Mouse (Mus musculus): ENCODE data around the gene Creb3l4.

Gene Creb3l4

DNA sequence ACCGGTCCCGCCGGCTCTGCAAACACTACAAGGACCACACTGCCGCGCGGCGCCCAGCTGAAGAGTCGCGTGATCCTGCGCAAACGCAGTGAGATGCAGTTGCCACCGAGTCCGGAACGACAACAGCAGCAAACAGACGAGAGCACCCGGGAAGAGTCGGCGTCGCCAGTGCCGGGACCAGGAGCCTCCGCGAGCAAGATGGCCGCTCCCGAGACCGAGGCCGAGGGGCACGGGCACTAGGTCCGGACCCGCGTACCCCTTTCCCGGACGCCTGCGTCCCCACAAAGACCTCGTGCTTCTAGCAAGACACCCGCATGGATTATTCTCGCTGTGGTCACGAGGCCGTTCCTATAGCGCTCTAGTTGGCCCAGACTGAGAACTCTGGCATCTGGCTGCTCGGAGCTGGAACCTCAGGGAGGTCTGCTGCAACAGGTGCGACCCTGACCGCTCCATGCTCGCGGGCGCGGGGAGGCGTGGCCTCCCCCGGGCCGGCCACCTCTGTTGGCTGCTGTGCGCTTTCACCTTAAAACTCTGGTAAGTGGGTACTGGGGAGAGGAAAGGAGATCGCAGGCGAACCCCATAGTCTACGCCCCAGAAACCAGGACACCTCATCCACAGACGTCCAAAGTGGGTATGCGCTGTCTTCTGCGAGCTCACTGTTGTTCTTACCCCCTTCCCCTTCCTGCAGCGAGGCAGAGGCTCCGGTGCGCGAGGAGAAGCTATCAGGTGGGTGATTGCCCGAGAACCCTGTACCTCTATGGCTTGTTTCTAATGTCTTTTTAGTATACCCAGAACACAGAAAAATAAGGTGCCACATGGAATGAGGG is 11.6 kb downstream of the Creb3l4 start, which contains the start of gene Jtb:
TSS of gene Jtb (plus strand) at position 91 of the 827 bp plus-strand sequence.
- peak; percentile 96 to 97 for DNase-seq (ENCODE audit: low spot score in 2 of 2)

DNA sequence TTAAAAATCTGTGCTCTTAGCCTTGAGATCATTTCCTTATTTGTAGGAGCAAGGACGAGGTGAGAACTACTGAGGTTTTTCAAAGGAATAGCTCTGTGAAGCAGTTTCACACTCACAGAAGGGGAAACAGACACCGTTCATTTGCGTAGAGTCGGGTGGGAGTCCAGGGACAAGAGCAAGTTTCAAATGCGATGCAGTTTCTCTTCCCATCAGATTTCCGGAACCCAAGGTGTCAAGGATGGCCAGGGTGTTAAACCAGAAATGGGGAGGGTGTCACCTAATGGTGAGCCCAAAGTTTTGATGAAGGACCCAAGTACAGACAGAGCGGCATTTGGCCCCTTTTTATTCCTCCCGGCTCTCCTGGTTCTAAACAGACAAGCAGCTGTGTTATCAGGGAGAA is 12.2 kb downstream of the Creb3l4 start:
- DNase-seq (ENCODE audit: low spot score in 2 of 2), result no peak

DNA sequence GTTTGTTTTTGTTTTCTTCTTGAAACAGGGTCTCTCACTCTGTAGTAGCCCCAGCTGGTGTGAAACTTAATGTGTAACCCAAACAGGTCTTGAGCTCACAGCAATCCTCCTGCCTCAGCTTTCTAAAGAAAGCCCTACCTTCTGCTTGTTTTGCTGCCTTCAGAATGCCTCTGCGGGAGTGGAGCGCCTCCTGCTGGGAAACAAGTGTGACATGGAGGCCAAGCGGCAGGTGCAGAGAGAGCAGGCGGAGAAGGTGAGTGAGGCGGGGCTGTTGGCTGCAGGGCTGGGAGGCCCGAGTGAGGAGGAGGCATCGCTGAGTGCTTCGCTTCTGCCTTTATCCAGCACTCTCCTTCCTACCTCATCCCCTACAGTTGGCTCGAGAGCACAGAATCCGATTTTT is 19.0 kb downstream of the Creb3l4 start:
- no peak for DNase-seq (ENCODE audit: low spot score in 2 of 2)

DNA sequence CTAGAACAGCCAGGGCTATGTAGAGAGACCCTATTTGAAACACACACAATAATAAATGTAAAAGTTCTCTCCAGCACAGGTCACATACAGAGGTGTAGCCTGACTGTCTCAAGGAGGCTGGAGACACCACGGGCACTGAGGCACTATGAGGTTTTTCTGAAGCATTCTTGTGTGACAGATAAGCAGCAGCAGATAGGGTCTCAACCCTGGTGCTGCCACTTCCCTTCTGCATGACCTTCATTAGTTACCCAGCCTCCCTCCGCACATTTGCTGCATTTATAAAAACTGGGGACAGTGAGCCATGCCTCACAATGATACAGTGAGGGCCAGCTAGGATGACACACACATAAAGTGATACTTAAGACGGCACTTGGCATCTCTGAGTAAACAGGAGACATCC is 20.4 kb downstream of the Creb3l4 start:
- DNase-seq (ENCODE audit: low spot score in 2 of 2), result no peak

DNA sequence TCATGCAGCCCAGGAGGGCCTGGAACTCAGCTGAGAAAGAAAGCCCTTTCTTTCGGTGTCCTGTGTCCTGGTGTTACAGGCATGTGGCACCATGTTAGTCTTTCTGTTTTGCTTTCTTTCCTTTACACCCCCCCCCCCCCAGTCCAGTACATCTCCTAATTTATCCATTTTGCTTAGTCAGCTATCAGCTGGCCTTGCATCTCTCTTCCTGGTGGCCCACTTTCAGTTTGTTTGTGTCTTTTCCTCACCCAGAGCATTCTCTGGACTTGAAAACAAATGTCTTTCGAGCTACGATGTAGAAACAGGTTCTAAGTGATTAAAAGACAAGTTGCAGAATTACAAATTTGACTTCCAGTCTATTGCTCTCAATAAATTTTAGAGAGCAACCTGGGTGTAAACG is 20.9 kb downstream of the Creb3l4 start:
- no peak for DNase-seq (ENCODE audit: low spot score in 2 of 2)

DNA sequence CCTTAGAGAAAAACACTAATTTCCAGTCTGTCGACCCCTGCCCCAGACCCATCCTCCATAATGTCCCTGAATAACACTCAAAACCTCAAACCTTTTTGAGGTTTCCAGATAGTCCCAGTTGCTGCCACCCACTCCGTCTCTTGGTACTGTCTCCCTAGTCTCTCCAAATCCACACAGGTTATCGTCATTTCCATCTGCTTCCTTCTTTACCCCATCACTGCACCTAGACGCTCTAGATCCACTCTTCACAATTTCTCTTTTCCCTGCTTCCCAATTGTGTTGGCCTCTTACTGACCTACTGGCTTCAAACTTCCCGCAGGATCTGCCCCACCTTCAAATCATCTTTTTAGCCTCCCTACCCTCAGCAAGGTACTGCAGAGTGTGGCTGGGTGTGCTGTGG is 22.2 kb downstream of the Creb3l4 start:
- DNase-seq (ENCODE audit: low spot score in 2 of 2), result no peak

- DNase-seq (ENCODE audit: low spot score in 2 of 2), result no peak
These were observed 22.8 kb downstream of the Creb3l4 start for GRCm38 (mm10) chr3:90220531-90220951.

DNA sequence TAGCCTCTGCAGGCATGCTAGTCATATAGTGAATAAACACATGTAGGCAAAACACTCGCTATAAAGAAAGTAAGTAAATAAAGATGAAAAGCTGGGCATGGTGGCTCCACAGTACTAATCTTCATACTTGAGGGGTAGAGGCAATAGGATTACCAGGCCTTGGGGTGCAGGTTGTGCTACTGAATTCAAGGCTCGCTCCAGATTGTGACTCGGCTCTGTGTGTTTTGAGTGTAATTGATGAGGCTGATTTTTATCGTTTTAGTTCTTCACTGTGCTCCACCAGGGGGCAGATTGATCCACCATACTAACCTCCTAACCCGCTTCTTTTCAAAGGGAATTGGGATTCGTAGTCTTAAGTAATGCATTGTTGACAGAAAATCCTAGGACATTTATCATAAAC is 23.2 kb downstream of the Creb3l4 start:
- no peak for DNase-seq (ENCODE audit: low spot score in 2 of 2)

DNA sequence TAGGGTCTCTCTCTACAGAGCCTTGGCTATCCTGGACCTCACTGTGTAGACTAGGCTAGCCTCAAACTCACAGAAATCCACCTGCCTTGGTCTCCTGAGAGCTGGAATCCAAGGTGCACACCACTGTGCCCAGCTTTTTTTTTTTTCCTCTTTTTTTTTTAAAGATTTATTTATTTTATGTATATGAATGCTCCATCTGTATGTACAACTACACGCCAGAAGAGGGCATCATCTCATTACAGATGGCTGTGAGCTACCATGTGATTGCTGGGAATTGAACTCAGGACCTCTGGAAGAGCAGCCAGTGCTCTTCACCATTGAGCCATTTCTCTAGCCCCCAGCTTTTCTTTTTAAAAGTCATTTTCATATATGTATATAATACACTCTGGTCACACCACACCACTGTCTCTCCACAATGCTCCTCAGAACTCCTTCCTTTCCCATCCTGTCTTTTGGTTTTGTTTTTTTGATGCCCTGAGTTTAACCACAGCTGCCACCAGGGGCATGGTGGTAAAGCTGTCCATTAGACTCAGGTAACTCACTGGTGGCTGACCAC is 27.4 kb downstream of the Creb3l4 start:
- DNase-seq (ENCODE audit: low spot score in 2 of 2), result no peak

DNA sequence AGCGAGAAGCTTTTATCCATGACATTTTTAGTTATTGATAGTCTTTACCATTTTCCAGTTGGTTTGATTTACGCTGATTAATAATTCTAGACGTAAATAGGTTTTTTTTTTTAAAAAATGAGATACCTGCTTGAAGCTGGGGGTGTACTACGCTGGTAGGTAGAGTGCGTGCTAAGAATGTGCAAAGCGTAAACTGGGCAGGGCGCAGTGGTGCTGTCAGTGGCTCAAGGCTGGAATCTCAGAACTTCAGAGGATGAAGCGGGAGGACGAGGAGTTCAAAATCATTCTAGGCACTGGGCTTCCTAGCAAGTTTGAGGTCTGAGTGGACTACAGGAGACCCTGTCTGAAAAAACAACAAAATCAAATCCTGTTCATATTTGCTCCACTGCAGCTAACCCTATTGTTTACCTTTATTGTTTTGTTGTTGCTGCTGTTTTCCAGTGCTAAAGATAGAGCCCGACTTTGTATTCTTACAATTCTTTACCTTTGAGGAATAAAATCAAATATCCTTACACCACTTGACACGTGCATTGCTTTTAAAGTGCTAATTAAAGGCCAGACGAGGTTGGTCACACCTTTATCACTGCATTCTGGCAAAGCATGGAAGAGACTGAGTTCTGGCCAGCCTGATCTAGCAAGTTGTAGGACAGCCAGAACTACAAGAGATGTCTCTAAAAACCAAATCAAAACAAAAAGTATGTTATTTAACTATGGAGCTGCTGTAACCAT is 29.2 kb downstream of the Creb3l4 start:
- DNase-seq (ENCODE audit: low spot score in 2 of 2), result no peak

DNA sequence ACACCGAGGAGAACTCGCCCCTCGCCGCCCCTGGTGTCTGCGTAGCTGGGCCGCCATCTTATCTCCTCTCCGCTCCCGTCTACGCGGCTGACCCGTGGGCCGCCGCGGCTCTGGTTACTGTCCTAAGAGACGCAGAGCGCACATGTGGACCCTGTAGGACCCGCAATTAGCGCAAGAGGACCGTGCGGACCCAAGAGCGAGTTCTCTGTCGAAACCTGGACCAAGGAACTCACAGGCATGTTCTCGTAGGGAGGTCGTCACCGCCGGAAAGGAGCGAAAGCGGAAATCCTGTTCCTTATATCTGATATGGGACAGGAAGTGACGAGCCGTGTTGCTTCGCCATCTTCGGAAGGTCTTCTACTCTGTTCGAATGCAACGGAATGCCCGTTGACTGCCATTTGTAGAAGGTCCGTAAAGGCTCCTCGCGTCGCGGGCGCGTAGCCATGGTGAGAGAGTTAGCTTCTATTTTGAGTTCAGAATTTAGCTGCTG is 29.9 kb downstream of the Creb3l4 start, which contains the start of the genes Rps27 and Rab13:
TSS of gene Rps27 (minus strand) at position 275 of the 490 bp plus-strand sequence.
TSS of gene Rab13 (plus strand) at position 319 of the 490 bp plus-strand sequence.
- DNase-seq (ENCODE audit: low spot score in 2 of 2), result peak; percentile 87 to 94

DNA sequence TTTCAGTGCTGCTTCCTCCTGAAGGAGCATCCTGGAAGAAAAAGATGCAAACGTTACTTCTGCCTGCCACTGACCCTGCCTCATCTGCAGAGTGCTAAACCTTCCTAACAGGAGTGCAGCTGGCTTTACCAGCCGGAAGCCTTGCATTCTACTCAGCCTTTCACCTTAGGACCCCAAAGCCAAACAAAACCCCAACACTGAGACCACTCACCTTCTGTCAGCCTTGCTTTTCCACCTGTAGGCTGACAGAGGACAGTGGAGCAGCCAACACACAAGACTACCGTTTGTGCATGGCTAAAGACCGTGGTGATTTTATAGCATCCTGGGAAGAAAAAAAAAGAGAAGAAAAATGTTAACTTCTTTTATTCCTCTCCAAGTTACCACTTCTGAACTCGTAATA is 30.6 kb downstream of the Creb3l4 start:
- DNase-seq (ENCODE audit: low spot score in 2 of 2), result no peak

DNA sequence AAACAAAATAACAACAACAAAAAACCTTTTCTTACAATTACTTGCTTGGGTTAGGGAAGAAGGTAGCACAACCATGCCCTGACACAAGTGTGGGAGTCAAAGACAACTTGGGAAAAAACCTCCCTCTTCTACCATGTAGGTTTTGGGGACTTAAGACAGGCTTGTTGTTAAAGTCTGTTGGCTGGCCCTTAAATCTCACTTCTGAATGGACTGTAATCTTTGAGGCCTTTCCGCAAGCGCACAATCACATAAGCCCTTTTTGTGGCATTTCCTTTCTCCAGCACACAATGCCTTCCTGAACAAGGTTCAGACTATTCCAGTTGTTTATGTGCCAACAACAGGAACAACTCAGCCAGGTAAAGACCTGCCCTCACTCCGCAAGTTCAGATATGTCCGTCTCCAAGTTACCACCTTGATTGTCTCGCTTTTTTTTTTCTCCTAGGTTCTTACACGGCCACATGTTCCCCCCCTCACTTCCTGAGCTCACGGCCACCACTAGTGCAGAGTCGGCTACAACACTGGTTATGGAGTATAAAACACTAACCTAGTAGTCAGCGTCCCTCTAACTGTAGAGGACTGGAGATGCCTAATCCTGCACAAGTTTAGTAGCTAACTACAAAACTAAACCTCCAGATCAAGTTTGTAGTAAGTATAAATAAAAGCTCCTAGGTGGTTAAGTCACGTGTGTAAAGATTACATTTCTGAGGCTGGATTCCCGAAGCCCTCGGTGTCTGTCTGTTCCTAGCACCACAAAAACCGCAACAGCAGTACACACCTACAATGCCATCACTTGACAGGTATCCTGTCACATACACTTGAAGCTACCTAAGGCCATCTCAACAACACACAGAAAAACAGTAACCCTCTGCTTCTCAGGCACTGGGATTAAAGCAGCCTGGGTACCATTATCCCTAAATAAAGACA is 31.6 kb downstream of the Creb3l4 start:
- no peak for DNase-seq (ENCODE audit: low spot score in 2 of 2)

DNA sequence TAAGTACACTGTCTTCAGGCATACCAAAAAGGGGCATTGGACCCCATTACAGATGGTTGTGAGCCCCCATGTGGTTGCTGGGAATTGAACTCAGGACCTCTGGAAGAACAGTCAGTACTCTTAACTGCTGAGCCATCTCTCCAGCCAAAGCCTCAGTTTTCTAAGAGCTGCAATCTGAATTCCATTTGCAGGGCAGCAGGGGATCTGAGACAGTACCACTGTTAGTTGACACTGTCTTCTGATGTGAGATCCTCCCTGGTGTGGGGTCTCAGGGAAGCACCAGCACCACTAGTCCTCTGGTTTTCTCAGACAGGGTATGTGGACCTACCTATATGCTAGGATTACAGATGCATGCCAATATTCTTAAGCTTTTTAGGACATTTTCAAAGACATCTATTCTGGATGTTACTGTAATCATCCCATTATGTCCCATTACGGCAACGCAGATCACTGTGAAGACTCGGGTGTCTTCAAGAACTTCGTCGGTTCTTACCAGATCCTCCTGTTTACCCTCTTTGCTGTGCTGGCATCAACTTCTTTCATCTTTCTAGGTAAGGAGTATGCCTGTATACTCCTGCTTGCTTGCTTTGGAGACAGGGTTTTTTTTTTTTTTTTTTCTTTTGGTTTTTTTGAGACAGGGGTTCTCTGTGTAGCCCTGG is 33.3 kb downstream of the Creb3l4 start:
- DNase-seq (ENCODE audit: low spot score in 2 of 2), result no peak

DNA sequence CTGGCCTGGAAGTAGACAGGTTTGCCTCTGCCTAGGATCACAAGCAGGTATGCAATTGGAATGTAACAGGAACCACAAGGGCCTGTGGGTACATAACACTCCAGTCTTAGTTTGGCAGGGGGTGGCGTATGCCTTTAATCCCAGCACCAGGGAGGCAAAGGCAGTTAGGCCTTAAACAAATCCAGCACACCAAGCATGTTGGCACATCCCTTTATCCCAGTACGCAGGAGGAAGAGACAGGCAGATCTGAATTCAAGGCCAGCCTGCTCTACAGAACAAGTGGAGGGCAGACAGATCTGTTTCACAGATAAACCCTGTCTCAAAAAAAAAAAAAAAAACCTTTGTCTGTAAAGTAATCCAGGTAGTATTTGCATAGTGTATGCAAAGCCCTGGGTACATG is 34.6 kb downstream of the Creb3l4 start:
- DNase-seq (ENCODE audit: low spot score in 2 of 2), result no peak

GRCm38 (mm10) chr3:90204582-90204981 is 38.7 kb downstream of the Creb3l4 start:
- DNase-seq (ENCODE audit: low spot score in 2 of 2), result no peak

- no peak for DNase-seq (ENCODE audit: low spot score in 2 of 2)
These were observed 39.7 kb downstream of the Creb3l4 start for GRCm38 (mm10) chr3:90203619-90204018.

DNA sequence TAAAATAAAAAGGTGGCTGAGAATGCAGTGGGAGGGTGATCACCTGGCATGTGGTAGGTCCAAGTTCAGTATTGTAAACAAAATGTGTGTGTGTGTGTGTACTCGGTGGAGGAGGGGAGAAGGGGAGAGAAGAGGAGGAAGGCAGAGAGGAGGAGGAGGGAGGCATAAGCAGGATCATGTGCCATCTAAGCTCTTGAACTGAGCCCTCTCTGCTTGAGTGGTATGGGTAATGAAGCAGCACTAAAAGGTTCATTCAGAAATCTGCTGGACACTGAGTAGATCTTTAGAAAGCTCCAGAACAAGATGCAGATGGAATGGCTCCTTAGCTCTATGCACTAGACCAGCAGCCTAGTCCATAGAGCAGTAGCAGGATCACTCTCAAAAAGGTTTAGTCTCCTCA is 40.4 kb downstream of the Creb3l4 start:
- DNase-seq (ENCODE audit: low spot score in 2 of 2), result no peak

DNA sequence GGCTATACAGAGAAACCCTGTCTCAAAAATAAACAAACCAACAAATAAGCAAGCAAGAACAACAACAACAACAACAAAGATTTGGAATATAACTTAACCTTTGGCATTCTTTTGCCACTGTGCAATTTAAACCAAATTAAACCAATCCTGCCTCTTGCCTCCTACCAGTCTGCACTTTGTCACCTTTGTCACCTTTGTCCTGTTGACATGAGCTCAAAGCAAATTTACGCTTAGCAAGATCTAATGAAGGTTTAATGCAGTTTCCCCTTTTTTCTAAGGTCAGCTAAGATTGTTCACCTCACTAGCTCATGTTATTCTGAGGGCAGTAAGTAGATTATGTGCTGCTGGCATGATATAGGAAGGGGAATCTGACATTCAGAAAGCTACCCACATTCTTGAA is 45.8 kb downstream of the Creb3l4 start:
- DNase-seq (ENCODE audit: low spot score in 2 of 2), result no peak

DNA sequence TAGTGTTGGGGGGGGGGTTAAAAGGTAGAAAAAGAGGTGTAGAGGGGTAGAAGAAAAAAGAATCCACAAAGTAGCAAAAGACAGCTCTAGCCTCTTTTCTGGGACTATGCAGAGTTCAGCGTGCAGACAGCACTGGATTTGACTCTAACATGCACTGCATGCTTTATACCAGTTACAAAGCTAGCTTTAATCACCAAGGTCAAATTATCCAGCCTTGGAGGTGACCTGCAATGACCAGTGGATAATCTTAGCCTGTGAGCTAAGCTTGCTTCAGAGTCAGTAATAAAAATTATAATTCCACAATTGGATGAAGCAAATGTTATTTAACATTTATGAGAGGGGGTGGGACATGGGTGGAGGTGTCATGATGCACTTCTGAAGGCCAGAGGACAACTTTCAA is 47.7 kb downstream of the Creb3l4 start:
- no peak for DNase-seq (ENCODE audit: low spot score in 2 of 2)

DNA sequence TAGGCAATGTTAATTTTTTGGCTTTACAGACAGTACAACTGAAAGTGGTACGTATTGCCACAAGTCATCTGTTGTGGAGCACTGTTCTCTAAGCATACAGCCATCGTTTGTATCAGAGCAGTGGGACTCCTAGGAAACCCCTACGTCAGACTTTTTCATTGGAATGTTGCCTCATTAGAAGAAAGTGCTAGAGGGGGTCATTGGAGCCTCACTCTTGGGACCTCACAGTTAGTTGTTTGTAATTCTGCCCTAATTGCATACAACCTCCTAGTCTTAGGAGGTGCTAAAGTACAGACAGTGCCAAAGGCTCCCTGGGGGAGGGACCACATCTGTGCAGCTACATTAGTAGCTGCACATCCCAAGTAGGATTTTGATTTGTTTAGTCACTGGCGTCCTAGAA is 48.6 kb downstream of the Creb3l4 start:
- DNase-seq (ENCODE audit: low spot score in 2 of 2), result no peak
